Mouse (Mus musculus) embryo, embryonic 10.5 days (tissue): ENCODE data around the gene Jak3.

Experiments used
- DNase-seq: peaks from one replicate; pipeline ENCODE4 v3.0.0-alpha.2; 2015; ENCODE audit warnings: low spot score

Gene Jak3

DNA sequence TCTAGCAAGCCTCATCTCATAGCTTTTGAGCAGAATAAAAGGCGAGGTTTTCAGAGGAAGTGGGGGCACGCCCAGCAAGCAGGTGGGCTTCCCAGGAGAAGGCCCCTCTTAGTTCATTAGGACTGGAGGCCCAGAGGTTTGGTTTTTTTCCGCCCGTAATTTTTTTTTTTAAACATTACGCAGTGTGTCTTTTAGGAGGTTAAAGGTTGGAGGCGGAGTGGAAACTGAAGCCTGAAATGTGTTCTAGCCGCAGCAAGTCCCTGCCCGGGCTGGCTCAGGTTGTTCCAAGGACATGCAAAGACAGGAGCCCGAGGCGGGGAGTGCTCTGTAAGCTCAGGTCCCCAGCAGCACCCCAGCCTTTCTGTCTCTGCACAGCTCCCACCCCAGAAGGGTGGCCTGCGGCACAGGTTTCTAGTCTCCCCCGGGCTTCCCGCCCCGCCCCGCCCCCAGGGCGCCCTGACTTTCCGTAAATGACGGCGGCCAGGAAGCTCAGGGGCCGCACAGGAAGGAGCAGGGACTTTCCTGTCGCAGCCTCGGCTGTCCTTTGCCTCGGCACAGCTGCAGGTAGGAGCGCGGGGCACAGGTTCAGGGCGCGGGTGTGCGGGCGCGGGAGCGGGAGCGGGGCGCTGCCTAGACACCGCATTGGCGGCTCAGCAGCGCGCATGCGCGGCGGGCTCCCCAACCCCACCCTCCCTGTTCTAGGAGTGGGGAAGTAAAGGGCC, at the start of gene Jak3:
Jak3 (plus strand) TSS at position 277 of the 722 bp plus-strand sequence.
- DNase-seq = peak; percentile 50

GRCm38 (mm10) chr8:71626753-71627152, 49.3 kb upstream of the Jak3 start:
- DNase-seq = no peak

DNA sequence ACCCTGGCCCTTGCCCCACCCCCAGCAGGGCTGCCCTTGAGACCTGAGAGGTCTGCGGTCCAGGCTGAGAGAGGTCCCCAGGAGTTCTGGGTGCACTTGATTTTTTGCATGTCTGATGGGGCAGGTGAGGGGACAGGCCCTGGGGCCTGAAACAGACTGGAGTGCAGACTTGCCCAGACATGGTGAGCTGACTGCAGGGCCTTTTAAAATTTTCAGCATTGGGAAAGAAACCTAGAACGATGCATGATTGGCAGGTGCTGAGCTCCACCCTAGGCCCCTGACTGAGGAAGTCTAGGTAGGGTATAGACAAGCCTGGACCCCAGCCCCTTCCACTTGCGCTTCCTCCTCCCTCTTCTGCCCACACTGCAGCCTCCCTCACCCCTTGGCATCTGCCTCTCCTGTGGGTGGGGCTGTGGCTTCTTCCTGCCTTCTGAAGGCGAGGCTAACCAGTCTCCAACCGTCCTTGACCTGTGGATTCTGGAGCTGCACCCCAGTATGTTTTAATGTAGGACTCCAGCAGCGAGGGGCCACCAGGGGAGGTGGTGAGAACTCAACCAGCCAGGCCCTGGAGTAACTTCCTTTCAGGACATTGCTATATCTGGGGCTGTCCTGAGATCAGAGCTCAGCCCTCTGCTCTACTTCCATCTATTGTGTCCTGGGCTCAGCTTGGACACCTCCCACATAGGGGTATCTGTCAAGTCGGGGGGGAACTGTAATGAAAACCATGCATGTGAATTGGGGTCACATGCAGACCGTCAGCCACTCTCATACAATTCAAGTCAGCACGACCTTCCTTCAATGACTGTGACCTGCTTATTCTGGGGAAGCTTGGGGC, 48.6 kb upstream of the Jak3 start:
- no peak for DNase-seq

DNA sequence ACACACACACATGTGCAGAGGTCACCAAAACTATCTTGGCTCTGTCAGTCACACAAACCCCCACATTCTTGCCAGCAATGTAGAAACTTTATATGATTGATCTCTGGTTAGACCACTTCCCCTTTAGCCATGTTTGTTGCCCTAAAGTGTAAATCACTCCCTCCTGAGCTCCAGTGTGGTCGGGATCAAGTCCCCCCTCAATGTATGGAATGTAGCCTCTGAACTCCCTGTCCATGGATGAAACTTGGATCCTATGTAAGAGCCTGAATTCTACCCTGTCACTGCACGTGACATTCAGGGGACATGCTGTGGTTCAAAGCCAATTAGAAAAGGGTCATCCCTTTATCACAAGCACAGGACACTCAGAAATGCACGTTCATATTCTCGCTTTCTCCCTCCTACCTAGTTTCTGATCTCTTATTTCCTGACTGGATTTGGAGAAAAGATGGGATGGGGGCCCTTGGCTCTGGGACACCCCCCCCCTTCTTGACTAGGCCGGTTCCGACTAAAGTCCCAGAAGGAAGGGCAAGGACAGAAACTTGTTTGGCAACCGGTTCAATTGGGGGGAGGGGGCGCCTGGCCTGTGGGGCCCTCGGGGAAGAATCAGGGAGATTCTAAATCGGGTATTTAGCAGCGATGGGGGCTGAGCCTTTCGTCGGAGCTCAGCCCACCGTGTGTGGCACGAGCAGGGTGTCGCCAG, 47.5 kb upstream of the Jak3 start:
- DNase-seq = peak; percentile 16

- DNase-seq = peak; percentile 95
Measured at GRCm38 (mm10) chr8:71629096-71629697, 46.9 kb upstream of the Jak3 start.

- peak; percentile 53 for DNase-seq
Measured at GRCm38 (mm10) chr8:71629781-71630212, 46.3 kb upstream of the Jak3 start.

DNA sequence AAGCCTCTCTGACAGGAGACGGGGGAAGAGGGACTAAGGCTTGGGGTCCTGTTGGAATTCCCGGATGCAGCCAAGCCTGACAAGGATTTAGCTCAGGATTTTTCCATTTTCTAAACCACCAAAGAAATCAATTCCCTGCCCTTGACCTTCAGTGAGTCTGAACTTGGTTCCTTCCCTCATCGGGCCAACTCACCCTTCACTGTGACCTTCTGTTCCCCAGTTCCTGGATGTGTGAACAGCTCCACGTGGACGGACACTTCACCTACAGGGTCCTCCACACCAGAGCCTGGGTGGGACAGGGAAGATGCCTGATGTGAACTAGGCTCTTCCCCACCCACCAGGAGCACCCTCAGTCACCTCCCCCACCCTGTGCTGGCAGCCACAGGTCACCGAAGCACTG, 45.3 kb upstream of the Jak3 start:
- no peak for DNase-seq

- DNase-seq = no peak
Measured at GRCm38 (mm10) chr8:71631897-71632296, 44.2 kb upstream of the Jak3 start.

DNA sequence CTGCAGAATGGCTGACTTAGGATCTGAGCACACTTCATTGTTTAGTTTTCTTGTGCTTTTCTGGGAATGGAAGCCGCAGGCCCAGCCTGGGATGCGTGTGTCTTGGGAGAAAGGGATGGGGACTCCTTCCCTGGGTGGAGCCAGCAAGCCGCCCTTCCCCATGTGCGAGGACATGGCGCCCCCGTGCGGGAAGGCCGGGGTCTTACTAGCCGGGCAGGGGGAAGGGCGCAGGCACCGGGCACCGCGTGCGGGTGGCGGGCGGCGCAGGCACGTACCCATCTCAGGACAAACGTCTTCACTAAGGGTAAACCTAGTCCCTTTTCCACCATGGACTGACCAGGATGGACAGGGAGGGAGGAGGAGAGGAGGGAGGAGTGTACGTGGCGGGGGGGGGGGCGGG, 42.9 kb upstream of the Jak3 start:
- peak; percentile 18 for DNase-seq

DNA sequence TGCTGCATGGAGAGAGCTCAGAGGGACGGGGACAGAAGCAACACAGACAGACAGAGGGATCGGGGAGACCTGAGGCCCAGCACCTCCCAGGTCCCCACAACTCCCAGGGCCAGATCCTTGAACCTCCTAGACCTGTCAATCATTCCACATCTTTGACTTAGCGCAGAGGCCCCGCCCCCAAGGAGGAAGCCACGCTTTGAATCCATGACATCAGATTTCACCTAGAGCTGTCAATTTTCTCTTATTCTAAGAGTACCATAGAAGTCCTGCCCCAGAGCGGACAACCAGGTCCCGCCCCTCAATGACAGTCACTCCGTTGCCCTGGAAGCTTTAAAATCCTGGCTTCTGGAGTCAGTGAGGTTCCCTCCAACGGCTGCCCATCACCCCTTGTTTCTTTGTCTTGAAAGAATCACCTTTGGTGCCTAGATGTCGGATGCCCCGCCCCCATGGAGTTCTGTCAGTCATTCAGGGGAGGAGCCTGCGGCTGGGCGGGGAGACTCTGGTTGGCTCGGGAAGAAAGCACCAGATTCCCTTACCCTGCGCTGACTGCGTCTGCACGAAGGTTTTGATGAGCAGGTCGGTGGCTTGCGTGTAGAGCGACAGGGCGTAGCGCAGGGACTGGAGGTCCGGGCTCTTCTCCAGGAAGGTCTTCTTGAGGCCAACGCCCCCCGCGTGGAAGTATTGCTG, 42.0 kb upstream of the Jak3 start:
- peak; percentile 84 for DNase-seq

GRCm38 (mm10) chr8:71637149-71638095, 38.7 kb upstream of the Jak3 start:
- no peak for DNase-seq

GRCm38 (mm10) chr8:71638321-71638720, 37.8 kb upstream of the Jak3 start:
- no peak for DNase-seq

DNA sequence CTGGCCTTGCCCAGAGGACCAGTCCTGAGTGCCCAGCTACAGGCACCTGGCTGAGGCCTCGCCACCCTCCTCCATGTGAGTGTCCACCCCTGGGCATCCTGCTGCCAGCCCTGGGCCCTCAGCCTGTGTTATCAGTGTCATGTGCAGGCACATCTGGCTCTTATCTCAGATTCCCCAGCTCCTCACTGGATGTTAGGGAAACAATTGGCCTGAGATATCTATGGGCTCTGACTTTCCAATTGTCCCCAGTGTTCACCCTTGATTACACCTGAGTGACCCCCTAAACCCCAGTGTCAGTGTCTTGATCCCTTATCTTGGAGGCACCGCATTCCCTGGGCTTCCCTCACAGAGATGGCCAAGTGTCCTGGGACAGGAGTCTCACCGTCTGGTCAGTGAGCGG, 36.8 kb upstream of the Jak3 start:
- DNase-seq = no peak

DNA sequence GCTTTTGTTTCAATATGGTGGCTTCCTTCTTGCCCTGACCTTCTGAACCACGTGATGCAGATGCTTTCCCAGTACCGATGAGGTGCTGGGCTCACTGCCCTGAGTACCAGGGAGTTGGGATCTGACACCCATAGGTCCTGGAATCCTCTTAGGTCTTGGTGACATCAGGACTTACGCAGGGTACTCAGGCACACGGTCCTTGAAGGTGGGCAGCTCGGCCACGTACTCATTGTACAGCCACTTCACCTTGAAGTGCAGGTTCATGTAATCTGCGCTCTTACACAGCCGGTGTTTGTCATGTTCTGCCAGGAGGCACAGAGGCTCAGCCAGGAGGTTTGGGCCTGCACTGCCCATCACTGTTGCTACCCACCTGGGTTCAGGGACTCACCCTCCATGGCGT, 30.6 kb upstream of the Jak3 start:
- DNase-seq = no peak

GRCm38 (mm10) chr8:71654600-71654999, 21.5 kb upstream of the Jak3 start:
- DNase-seq = peak; percentile 40

GRCm38 (mm10) chr8:71657816-71658215, 18.3 kb upstream of the Jak3 start:
- DNase-seq = no peak

DNA sequence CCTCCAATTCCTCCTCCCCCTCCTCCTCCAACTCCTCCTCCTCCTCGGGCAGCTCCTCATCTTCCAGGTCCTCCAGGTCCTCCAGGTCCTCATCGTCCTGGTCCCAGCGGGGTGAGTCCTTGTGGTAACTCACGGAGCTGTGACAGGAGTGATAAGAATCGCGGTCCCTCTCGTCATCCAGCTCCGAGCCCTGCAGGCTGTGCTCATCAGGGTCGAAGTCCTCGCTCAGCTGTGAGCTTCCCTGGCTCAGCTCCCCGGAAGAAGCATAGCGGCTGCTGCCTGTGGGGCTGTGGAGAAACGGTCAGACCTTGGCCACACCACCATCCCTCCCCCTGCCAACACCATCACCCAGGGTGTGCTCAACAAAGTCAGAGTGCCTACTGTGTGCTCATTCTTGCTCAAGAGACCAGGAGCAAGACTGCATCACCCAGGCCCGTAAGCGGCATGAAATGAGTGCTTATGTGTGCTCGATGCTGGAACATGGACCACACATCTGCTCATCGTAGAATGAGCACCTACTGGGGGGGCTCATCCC, 17.5 kb upstream of the Jak3 start:
- no peak for DNase-seq

DNA sequence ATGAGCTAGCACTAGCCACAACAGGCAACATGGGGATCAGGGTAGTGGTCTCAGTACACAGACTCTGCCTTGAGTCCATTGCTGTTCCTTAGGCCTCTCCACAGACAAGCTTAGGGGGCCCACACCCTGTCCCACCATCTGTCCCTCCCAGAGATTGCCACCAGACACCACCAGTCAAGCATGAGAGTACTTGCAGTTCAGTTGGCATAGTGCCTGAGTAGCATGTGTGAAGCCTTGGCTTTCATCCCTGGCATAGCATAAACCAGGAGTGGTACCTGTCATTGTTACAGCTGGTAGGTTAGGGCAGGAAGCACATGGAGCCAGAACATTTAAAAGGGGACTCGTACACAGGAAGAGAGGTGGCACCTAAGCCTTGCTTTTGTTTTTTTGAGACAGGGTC, 16.3 kb upstream of the Jak3 start:
- DNase-seq = no peak

GRCm38 (mm10) chr8:71660325-71661120, 15.6 kb upstream of the Jak3 start:
- DNase-seq = peak; percentile 93
